Comparison of ENCODE assay signal across 15 mouse cellular contexts in genomic region chr7:89717521-89717920, GRCm38 (mm10).
DNase-seq lines count a peak whose midpoint lies in the region; ATAC-seq and TF ChIP-seq lines count a peak whose summit lies in the region.
"Had no signal": no experiment of that assay in that cellular context is flagged by ENCODE, and none has a peak within 500 bp of the region (broad histone marks: within the 10 kb centered on the region; RNA-seq: fewer than 3 reads in every experiment).

No protein-coding gene starts in this region.

- ATAC-seq in heart, embryonic 12.5 days (ENCODE audit: insufficient number of reproducible peaks, low FRiP score): 0 out of 2 replicates have a peak, but pooled peaks have one; percentile 42
- ATAC-seq: forebrain, embryonic 14.5 days had no signal

- no peaks in the 10 kb centered on the region for H3K36me3 ChIP-seq in heart, embryonic 12.5 days
- H3K36me3 ChIP-seq: hindbrain, embryonic 13.5 days; limb, embryonic 12.5 days; midbrain, embryonic 12.5 days had no signal

- H3K27me3 ChIP-seq in heart, embryonic 12.5 days (replicated peaks): no peaks in the 10 kb centered on the region
- H3K27me3 ChIP-seq: hindbrain, embryonic 13.5 days; limb, embryonic 12.5 days; midbrain, embryonic 12.5 days had no signal

- no peak for DNase-seq in heart, adult 8-10 months (ENCODE audit: low spot score)
- DNase-seq in ovary, adult 18-20 months (ENCODE audit: low spot score): peak; percentile 40
- DNase-seq in ovary, postnatal 14 days (ENCODE audit: low spot score): no peak
- peak; percentile 10 for DNase-seq in kidney, postnatal 14 days
- no peak for DNase-seq in lung, postnatal 36 days
- DNase-seq in lung, postnatal 4 days: no peak
- no peak for DNase-seq in left cerebral cortex, adult 2 months (ENCODE audit: extremely low spot score in 1 of 2, low spot score in 2 of 2)
- DNase-seq: cerebellum, adult 11-12 months; right cerebral cortex, postnatal 14 days; thymus, adult 2 months had no signal

- H3K4me1 ChIP-seq in heart, embryonic 12.5 days (replicated peaks): peaks cover 5% of the 10 kb centered on the region
- H3K4me1 ChIP-seq: hindbrain, embryonic 13.5 days; midbrain, embryonic 12.5 days had no signal

- no peak overlapping the region for H3K9ac ChIP-seq in heart, embryonic 12.5 days
- H3K9ac ChIP-seq: hindbrain, embryonic 13.5 days; limb, embryonic 12.5 days; midbrain, embryonic 12.5 days had no signal

- WGBS in heart, embryonic 12.5 days: 36% methylated on average over 2 of the region's 2 CpGs

- no peak overlapping the region for H3K4me2 ChIP-seq in heart, embryonic 12.5 days
- H3K4me2 ChIP-seq: hindbrain, embryonic 13.5 days; limb, embryonic 12.5 days; midbrain, embryonic 12.5 days had no signal

- intact Hi-C loops in left cerebral cortex, adult 2 months (cut with DNase I): no loop called here

- H3K4me3 ChIP-seq in heart, embryonic 12.5 days: no peak overlapping the region
- no peak overlapping the region for H3K4me3 ChIP-seq in left cerebral cortex, adult 2 months
- H3K4me3 ChIP-seq: hindbrain, embryonic 13.5 days; limb, embryonic 12.5 days; midbrain, embryonic 12.5 days had no signal

- no peaks in the 10 kb centered on the region for H3K9me3 ChIP-seq in heart, embryonic 12.5 days (replicated peaks)
- H3K9me3 ChIP-seq: hindbrain, embryonic 13.5 days; limb, embryonic 12.5 days; midbrain, embryonic 12.5 days had no signal

- no peak overlapping the region for H3K27ac ChIP-seq in heart, embryonic 12.5 days (ENCODE audit: poor library complexity, severe bottlenecking)
- no peak overlapping the region for H3K27ac ChIP-seq in left cerebral cortex, adult 2 months
- H3K27ac ChIP-seq: hindbrain, embryonic 13.5 days; limb, embryonic 12.5 days; midbrain, embryonic 12.5 days had no signal

- no peak for TF ChIP-seq CTCF in left cerebral cortex, adult 2 months (IDR thresholded peaks at IDR 0.05)

Comparison
In these comparisons a context has a peak if more than half of its experiments do, and no peak if none do; other contexts are left out.
1. DNase-seq: peak in ovary, adult 18-20 months (single experiment) and kidney, postnatal 14 days (single experiment); none in heart, adult 8-10 months (single experiment), ovary, postnatal 14 days (single experiment), lung, postnatal 36 days (single experiment), lung, postnatal 4 days (0 of 2) and left cerebral cortex, adult 2 months (0 of 2).